13 mouse cellular contexts compared by ENCODE assay signal in the genomic region with DNA sequence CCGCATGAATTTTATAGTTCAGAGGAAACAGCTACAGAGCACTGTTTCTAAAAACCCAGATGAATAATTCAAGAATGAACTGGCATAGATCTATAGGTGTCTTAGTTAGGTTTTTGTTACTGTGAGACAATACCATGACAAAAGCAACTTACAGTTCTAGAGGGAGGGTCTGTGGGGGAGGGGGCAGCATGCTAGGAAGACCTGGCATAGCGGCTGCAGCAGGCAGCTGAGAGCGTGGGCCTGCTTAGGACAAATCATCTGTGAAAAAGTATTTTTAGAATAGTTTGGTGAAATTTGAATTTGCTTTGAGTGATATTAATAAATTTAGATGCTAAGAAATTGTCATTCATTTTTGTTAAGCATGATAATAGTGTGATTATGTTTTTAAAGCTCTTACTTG.
"Had no signal": no experiment of that assay in that cellular context is flagged by ENCODE, and none has a peak within 500 bp of the region (broad histone marks: within the 10 kb centered on the region; RNA-seq: fewer than 3 reads in every experiment).

No protein-coding gene starts in this region.

- DNase-seq: forebrain, postnatal 0 days; gastrocnemius, postnatal 14 days; gastrocnemius, postnatal 36 days; heart, adult 2 months; heart, postnatal 14 days; heart, postnatal 36 days; kidney, adult 18-20 months; kidney, adult 8-10 months; kidney, postnatal 10 days; kidney, postnatal 25 days; kidney, postnatal 4 days; liver; liver, embryonic 13.5 days had no signal
